Mouse (Mus musculus): ENCODE data around the gene Vmn2r26.
"Not testable (repeated sequence)": the region's sequence is repeated elsewhere in the genome, so short reads cannot be mapped to it uniquely, and the experiment has no call there.

Gene Vmn2r26

GRCm38 (mm10) chr6:124024268-124024667, at the start of gene Vmn2r26:
Gene Vmn2r26 (plus strand): TSS chr6:124024568.
- DNase-seq (ENCODE audit: low spot score), result not testable (repeated sequence)

GRCm38 (mm10) chr6:124020841-124021240, 3.5 kb upstream of the Vmn2r26 start:
- DNase-seq (ENCODE audit: low spot score), result no peak

GRCm38 (mm10) chr6:124048388-124048787, 24.0 kb downstream of the Vmn2r26 start:
- DNase-seq (ENCODE audit: low spot score), result no peak

GRCm38 (mm10) chr6:124053611-124054010, 29.2 kb downstream of the Vmn2r26 start:
- not testable (repeated sequence) for DNase-seq (ENCODE audit: low spot score)

GRCm38 (mm10) chr6:124102334-124102733, 78.0 kb downstream of the Vmn2r26 start:
- no peak for DNase-seq (ENCODE audit: low spot score)

Data from embryo, embryonic 10.5 days (tissue).